Mouse (Mus musculus) monocyte, adult 5-6 weeks (primary cell): ENCODE measurements around the gene Gse1. TPM values are rescaled to one million over a fixed set of nuclear protein-coding genes. Genes with fewer than 3 reads are reported as not detected.
A peak's percentile ranks its signal among the peaks of the same experiment; 100 is the strongest.

Experiments
- ATAC-seq: fragments of 153-309, 156-312 bp; replicated peaks from 2 replicates; pipeline ENCODE4 v1.8.0; 2017; ENCODE audit warnings: mild to moderate bottlenecking; ENCODE audit not compliant: low TSS enrichment, insufficient number of reproducible peaks, severe bottlenecking, poor library complexity, low FRiP score
- total RNA-seq: library from RNA; stranded (forward); fragments of 200-1000, 200-491, 200-594 nt; gene quantifications from 3 replicates; pipeline ENCODE4 v1.2.3, GENCODE M21; 2017

Gse1 gene
- total RNA-seq, 1 experiment from 2014 or later: 9.9 TPM

DNA sequence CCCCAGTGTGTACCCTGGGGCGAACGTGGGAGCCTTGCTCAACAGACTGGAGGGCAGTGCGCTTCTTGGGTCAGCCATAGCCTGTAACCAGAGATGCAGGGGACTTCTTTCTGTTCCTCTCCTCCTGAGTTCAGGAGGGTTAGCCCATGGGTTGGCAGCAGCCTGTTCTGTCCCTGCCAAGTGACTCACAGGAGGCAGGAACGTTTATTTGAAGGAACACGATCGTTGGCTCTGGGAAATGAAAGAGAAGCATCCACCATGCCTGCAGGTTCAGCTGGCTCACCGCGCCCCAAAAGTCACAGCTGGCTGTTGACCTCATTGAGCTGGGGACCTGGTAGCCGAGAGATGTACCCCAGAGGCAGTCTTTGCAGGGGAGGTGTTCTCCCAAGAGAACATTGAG lies 80.3 kb downstream of the Gse1 start:
- ATAC-seq: no peak

DNA sequence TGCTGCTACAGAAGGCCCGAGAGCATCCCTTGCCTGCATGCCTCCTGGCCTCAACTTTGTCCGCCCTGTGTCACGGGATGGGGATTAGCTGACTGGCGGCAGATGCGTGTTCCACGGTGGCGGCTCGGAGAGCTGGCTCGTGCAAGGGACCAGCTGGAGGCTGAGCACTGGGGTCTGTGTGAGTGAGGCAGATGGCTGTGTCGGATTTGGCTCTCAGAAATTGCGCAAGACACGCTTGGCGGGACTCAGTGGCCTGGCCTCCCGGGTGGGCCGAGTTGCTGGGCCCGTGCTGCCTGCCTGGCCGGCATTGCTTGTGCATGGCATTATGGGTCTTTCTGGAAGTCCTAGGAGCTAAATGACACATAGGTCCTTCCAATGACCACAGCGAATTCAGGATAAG lies 81.1 kb downstream of the Gse1 start:
- no peak for ATAC-seq

GRCm38 (mm10) chr8:120310063-120310462 lies 81.8 kb downstream of the Gse1 start:
- ATAC-seq: no peak

GRCm38 (mm10) chr8:120312452-120312851 lies 84.2 kb downstream of the Gse1 start:
- ATAC-seq: peak; percentile 40

DNA sequence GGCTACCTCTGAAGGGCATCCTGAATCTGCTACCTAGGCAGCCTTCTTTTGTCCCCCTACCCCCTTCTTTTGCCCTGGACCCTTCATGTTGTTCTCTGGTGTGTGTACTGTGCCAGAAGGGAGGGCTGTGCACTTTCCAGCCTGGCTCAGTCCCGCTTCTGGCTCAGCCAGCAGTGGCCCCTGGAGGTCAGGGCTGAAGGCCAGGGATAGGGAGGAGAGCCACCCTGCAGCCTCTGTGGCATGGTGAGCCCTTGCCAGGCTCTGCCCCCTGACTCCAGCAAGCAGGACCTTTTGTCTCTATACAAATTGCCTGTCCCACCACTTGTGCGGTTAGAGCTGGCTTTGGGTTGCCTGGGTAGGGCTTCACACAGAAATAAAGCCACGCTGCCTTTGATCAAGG lies 85.4 kb downstream of the Gse1 start:
- ATAC-seq: no peak

DNA sequence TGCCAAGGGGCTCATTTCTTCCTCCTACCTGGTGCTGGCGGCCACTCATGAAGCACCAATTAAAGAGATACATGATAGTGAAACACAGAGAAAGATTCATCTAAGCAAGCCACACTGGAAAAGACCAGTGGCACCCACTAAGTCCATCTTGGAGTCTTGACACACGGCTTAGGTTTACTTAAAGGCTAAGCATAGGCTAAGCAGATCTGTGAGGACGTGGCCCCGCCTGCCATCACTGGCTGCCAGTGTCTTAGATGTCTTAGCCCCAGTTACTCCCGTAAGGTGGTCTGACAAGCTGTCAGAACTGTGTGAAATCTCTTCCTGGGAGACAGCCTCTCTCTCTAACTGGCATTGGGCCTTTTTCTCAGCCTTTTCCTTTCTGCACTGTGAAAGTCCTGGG lies 86.7 kb downstream of the Gse1 start:
- no peak for ATAC-seq

DNA sequence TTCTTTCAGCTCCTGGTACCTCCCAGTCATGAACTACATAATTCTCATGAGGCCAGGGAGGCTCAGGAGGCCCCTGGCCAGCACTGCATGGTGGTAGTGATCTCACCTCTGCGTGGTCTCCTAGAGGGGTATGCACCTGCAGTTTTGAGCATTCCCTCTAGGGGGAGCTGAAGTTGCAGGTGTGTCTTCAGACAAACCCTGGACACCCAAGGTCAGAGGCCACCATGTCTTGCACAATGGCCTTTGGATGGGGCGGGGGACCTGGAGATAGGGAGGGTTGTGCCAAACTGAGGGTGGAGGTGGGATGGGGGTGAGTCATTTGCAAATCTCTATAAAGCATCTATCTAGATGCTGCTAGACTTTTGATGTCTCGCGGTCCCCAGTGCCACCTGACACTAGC lies 87.4 kb downstream of the Gse1 start:
- no peak for ATAC-seq

GRCm38 (mm10) chr8:120316707-120317106 lies 88.5 kb downstream of the Gse1 start:
- no peak for ATAC-seq

DNA sequence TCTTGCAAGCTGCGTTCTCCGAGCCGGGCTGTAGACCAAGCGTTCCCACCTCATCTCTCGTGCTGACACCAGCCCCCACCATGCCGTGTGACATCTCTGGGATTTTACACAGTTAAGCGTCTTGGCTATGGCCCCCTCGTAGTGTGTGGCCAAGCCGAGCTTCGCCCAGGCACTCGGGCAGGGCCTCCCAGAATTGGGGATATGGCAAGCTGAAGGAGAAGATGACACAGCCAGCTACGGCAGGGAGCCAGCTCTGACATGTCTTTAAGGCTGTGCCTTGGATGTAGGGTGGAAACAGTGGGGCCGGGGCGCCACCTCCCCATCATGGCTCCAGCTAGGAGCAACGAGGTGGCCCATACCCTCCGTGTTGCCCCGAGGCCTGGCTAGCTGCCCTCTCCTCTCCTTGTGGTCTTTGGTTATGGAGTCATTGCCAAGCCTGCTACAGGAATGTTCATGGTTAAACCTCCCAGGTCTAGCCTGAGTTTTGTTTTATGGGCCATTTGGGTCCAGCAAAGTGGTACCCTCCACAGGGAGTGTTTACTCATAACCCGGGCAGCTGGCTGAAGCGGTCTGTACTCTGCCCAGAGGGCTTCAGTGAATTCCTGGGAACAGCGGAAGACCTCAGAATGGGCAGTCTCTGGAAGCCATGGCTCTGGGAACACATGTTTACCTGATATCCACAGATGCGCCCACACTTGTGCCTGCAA lies 89.0 kb downstream of the Gse1 start:
- ATAC-seq: no peak

DNA sequence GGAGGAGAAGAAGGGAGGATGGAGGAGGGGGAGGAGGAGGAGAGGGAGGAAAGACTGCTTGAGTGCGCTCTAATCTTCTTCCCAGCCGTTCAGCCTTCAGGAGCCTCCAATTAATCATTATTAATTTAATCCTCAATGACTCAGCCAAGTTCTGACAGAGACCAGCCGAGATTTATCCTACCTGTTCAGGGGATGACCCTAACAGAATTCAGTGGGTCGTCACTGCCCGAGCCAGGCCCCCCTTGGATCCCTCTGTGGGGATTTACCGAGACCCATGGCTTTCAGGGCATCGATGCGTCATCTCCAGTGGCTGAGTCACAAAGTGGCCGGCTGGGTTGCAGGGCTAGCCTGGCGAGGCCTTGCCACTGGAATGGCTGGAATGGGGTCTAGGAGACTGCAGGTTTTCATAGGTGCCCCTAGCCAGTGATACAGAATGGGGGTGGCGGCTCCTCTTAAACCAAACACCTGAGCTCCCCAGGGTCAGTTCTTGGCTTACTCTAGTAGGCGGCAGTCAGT lies 90.3 kb downstream of the Gse1 start:
- ATAC-seq: no peak

DNA sequence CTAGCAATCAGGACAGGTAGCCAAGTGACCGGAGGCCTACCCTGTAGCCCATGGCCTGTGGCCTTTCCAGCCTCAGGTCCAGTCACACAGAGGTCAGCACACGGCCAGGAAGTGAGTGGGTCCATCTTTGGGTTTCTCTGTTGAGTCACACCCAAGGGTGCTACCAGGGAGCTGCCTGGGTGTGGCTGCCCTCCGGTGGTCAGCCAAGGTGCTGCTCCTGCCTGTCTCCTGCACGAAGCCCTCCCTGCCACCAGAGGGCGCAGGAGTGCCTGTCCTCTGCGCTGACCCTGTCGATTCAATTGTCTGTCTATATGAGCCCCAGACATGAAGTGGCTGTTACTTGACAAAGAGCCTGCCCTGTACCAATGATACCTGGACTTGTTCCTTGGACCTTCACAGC lies 91.2 kb downstream of the Gse1 start:
- peak; percentile 87 for ATAC-seq

- no peak for ATAC-seq
Observed at GRCm38 (mm10) chr8:120320146-120320545, 91.9 kb downstream of the Gse1 start.

- ATAC-seq: no peak
Observed at GRCm38 (mm10) chr8:120321724-120322123, 93.5 kb downstream of the Gse1 start.

DNA sequence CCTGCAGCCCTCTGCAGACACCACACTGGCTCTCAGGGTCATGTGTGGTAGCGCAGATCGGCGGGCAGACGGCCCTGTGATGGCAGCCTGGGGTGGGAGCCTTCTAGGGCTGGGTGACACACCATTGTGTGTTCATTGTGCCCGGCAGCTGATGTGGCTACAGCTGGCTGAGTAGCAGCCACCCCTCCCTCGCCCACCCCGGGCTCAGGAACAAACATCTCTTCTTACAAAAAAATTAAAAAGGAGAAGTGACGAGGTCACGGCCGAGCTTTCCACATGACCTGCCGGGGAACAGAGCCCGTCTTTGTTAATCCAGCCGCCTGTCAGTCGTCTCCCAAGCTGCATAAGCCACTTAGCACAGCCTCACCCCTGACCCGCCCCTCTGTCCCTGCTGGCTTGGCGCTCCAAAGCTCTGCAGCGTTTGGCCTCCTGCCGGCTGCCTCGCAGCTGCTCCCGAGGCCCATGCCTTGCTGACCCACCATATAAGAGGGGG lies 94.7 kb downstream of the Gse1 start:
- peak; percentile 32 for ATAC-seq

DNA sequence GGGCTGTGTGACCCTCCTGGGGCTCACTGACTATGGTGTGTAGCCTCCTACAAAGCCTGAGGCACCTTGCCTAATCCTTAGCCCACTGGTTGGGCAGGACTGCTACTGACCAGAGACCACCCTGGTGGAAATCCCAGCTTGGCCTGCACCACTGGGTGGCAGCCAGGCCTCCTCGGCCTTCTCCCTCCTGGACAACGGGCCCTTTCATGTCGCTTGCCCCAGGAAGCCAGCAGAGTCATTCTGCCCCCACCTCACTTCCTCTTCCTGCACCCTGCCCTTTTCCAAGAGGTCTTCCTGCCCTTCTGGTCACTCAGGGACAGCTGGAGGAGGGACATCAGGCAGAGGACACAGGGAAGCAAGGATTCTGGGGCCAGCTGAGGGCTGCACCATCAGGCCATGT lies 96.3 kb downstream of the Gse1 start:
- 0 out of 2 replicates have a peak, but pooled peaks have one; percentile 4 for ATAC-seq

DNA sequence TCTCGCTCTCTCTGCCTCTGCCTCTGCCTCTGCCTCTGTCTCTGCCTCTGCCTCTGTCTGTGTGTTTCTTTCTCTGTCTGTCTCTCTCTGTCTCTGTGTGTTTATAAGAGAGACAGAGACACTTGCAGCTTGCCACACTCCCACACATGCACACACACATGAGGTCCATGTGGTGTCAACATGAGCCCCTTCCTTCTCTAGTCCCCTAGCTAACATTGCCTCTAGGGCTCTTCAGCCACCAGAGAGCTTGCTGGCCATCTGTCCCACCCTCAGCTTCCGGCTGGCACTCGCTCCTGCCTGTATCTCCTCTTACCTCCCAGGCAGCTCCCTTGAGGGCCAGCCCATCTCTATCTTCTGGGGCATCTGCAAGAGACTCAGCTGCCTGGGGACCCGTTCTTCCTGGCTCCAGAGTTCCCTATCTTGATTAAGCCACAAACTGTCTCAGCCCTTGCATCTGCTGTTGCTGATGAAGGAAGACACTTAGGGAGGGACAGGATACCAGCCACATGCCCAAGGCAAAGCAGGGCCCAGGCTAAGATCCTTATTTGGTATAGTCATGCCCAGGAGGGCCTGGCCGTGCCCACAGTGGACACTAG lies 97.0 kb downstream of the Gse1 start:
- ATAC-seq: no peak

- ATAC-seq: no peak
Observed at GRCm38 (mm10) chr8:120327131-120327554, 98.9 kb downstream of the Gse1 start.

DNA sequence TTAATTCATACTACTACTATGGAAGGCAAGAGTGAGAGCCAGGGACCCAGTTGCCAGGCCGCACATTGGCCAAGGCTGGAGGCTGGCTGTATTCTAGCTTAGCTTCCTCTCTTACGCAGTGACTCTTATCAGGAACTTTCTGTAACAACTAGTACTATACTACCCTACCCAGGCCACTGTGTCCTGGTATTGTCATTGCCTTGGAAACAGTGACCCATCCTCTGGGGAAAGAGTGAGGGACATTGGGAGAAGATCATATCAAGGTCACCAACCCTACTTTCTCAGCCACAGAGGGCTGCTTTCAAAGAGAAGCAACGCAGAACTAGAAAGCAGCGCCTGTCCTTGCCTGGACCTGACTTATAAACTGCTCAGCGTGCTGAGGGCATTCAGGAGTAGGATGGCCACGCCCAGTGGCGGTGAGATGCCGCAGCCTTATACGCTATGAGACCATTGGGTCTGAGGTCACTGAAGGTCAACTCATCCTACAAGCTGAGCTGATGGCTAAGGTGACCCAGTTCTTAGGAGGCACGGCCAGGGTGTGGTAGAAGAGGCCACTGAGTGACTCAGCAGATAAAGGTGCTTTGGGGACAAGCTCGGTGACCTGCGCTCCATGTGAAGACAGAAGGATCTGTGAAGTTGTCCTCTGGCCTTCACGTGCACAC lies 100.2 kb downstream of the Gse1 start:
- no peak for ATAC-seq

GRCm38 (mm10) chr8:120329030-120329748 lies 100.9 kb downstream of the Gse1 start:
- no peak for ATAC-seq
